Mouse (Mus musculus) adrenal gland, postnatal 25 days (tissue): ENCODE results near the gene Zmym2. TPM values are rescaled to one million over a fixed set of nuclear protein-coding genes. Genes with fewer than 3 reads are reported as not detected.

ENCODE experiments used
- DNase-seq: peaks from one replicate; pipeline ENCODE4 v3.0.0; 2021; ENCODE audit warnings: mixed read lengths
- total RNA-seq: library from RNA; stranded (reverse); gene quantifications from 2 replicates; pipeline ENCODE4 v1.2.3, GENCODE M21; 2021

Zmym2 gene
- total RNA-seq, 1 experiment from 2014 or later, result 65.4 TPM

DNA sequence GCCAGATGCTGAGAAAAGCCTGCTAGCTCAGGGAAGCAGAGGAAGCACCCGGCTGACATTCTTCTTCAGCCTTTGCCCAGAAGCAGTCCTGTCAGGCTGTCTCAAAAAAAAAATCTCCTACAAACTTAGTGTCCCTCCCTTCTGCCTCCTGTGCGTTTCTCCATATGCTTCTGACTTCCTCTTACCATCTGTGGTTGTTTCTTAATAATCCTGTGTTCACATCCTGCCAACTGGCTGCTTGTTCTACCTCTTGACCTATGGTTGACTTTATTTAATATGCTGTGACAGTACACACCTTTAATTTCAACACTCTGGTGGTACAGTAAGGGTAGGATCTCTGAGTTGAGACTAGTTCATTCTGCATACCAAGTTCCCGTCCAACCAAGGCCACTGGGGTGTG is 32.1 kb downstream of the Zmym2 start:
- no peak for DNase-seq

DNA sequence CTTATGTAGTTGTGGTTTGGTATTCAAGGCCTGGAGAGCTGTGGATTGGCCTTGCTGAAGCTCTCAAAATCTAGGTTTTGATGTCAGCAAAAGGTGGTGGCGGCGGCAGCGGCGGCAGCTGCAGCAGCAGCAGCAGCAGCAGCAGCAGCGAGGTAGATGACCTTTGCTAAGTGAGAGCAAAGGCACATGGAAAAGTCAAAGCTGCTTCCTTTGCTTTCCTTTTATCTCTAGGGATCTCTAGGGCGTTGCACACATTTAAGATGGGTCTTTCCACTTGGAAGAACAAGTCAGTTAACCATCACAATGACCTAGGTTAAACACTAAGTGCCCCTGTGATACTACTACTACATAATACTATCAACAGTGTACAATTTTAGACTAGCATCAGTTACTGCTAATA is 49.0 kb downstream of the Zmym2 start:
- no peak for DNase-seq

DNA sequence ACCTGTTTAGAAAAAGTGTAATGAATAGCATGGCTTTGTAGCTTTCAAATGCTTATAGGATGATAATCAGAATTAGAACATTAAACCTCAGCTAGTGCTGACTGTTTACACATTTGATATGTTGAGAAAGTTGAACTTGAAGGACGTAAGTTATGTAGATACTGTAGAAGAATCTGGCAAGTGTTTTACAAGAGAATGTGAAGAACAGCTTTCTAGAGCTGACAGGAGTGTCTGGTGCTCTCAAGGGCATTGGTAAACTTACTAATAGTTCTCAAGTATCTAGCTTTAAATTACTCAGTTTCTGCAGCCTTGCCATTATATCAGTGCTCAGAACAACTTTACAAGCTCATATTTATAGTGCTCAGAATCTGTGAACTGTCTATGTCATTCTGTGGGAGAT is 53.5 kb downstream of the Zmym2 start:
- no peak for DNase-seq

DNA sequence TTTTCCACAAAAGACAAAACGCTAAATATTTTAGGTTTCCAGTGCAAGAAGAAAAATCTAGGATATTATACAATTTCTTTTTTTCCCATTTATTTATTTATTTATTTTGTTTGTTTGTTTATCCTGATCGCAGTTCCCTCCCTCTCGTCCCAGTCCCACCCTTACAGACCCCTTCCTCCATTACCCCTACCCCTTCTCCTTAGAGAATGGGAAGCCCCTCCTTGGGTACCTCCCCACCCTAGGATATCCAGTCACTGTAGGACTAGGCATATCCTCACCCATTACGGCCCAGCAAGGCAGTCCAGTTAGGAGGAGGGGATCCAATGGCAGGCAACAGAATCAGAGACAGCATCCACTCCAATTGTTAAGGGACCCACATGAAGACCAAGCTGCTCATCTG is 66.5 kb downstream of the Zmym2 start:
- no peak for DNase-seq

DNA sequence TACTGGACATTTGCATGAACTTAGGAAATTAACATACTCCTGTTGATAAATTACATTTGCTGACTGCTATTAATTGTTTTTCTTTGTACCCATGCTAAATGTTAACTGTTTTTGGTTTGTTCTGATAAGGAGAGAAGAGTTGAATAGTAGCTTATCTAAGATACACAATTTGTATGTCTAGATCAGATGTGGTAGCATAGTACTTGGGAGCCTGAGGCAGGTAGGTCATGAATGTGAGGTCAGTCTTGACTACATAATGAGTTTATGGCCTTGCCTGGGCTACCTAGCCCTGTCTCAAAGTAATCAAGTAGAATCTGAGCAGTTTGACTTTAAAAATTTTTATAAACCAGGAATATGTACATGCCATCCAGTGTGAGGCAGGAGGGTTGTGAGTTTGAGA is 67.9 kb downstream of the Zmym2 start:
- DNase-seq, result no peak

DNA sequence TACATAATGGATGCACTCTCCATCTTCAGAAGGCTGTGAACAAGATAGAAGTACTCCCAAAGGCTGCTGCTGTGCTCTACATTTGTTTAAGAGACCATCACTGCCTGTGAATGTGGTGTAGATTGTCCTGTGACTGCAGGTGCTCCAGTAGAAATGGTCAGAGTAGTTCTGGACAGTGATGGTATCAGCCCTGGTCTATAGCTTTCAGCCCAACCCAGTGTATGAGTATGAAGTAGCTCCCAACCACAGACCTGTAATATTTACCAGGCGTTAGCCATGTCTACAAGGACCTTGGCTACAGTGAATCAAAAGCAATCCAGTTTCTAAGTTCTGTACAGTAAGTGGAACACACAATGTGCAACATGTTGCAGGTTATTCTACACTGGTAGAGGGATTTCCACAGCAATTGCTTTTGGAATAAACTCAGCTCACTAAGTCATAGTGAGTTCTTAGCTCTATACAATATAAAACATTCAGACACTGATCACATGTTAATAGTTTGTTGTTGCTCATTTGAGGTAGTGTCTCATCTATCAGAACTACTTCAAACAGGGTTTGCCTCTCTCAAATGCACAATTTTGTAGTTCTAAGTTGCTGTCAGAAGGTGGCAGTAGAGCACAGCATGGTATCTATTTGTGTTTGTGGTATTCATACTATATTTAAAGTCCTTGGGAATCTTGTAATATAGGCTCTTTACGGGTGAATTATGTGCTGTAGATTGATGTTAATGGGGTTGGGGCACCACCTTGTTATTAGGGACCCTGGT is 77.7 kb downstream of the Zmym2 start:
- no peak for DNase-seq

- no peak for DNase-seq
These were observed 83.2 kb downstream of the Zmym2 start for GRCm38 (mm10) chr14:56969653-56970052.

- DNase-seq, result no peak
These were observed 83.7 kb downstream of the Zmym2 start for GRCm38 (mm10) chr14:56970160-56970559.

DNA sequence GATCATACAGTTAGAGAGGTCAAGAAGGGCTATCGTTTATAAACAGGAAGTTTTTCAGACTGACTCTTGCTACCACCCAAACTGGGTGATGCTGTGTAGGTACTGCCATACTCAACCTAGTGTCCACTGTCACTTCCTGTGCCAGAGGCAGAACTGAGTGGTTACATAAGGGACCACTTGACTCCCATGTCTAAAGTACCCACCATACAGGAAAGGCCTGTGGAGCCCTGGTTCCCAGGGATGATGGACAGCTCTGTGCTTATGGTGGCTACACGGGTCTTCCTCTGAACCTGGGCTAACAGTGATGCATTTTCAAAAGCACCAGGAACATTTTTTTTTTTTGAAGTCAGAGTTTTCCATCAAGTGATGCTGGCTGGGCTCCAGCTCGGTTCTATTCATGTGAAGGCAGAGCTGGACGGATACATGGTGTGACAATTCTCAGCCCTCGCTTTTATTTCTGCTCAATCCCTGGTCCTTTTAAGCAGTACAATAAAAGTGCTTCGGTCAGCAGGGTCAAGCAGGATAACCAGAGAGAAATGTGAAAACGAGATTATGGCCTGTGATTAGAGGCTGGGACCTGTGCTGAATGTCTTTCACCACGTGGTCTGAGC is 91.7 kb downstream of the Zmym2 start:
- DNase-seq, result no peak

GRCm38 (mm10) chr14:56988621-56989020 is 102.2 kb downstream of the Zmym2 start:
- no peak for DNase-seq

Other genes starting within 250 kb of the Zmym2 start
- gene Mphosph8, start 218.4 kb upstream of the Zmym2 start, total RNA-seq, result 30.0 and 37.5 TPM in 2 replicates
- gene Pspc1, start 108.3 kb upstream of the Zmym2 start, total RNA-seq, result 27.5 TPM in 2 replicates
- gene Zmym5, start 74.9 kb upstream of the Zmym2 start, total RNA-seq, result 33.7 and 39.0 TPM in 2 replicates
- gene Gja3, start 171.4 kb downstream of the Zmym2 start, total RNA-seq, result not detected in 2 replicates
- gene Gjb2, start 218.0 kb downstream of the Zmym2 start, total RNA-seq, result 20.6 and 30.1 TPM in 2 replicates
- not detected in 2 replicates for gene Gm4491, start 229.2 kb downstream of the Zmym2 start, total RNA-seq
- gene Gjb6, start 247.0 kb downstream of the Zmym2 start, total RNA-seq, result not detected in 2 replicates